Mouse (Mus musculus) G1E (cell line): ENCODE measurements around the gene Tnni1.

ENCODE experiments used
- CTCF ChIP-seq: IDR thresholded peaks from 2 replicates; pipeline ENCODE4 v1.5.1; 2012; ENCODE audit warnings: low read depth, low read length, inconsistent platforms, mixed read lengths
- TAL1 ChIP-seq: conservative IDR thresholded peaks from 2 replicates; pipeline ENCODE4 v1.6.1; 2012; ENCODE audit warnings: low read depth, low read length, inconsistent platforms, mixed read lengths

DNA sequence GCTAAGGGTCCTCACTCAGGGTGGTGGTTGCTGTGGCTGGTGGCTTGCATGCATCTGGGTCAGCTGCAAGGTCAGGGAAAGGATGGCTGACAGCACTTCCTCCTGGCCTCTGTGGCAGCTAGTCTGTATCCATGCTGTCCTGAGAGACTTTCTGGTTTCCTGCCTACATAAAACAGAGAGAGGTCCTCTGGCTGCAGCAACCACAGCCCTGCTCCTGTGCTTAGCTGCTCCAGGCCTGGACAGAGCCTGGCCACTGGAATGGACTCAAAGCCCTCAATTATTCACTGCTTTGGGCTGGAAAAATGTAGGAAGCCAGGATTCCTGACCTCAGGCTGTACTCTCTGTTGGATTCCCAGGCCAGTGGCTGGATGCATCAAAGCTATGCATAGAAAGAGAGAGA, 2.6 kb upstream of the Tnni1 start:
- no peak for TF ChIP-seq CTCF
- TF ChIP-seq TAL1 = no peak
